Mouse (Mus musculus) liver, adult 2 months (tissue): ENCODE measurements around the gene Gast.

Experiments
- CTCF ChIP-seq: fragments of 200-500 bp; IDR thresholded peaks from 2 replicates; pipeline ENCODE4 v1.5.1; 2011; ENCODE audit warnings: low read depth, low read length, control low read depth
- POLR2A ChIP-seq: fragments of 200-500 bp; IDR thresholded peaks from 2 replicates; pipeline ENCODE4 v1.6.1; 2011; ENCODE audit warnings: low read length, control low read depth; ENCODE audit not compliant: insufficient read depth; ENCODE audit errors: extremely low read depth

DNA sequence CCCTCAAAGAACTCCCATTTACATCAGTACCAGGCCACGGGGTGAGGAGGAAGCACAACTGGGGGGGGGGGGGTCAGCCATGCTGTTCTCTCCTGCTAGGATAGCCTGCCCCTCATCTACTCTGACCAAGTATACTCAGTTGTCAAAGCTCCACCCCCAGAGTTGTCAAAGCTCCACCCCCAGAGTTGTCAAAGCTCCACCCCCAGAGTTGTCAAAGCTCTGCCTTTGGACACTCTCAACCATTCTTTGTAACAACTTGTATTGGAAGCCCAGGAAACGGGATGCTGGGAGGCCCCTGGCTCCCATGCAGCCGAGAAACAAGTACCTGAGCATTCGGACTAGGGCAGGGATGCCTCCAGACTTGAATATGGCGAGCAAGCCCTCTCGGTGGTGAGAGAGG lies 48.5 kb downstream of the Gast start:
- TF ChIP-seq CTCF (no peak), POLR2A (no peak)
